Mouse (Mus musculus) brown adipose tissue, adult 24 weeks (tissue): ENCODE measurements around the gene Arl11. TPM values are rescaled to one million over a fixed set of nuclear protein-coding genes. Genes with fewer than 3 reads are reported as not detected.

ENCODE experiments used
- H3K27ac ChIP-seq: fragments of 200-500 bp; replicated peaks from 2 replicates; pipeline ENCODE4 v1.5.1; 2012; ENCODE audit warnings: low read depth, mild to moderate bottlenecking, low read length
- H3K4me1 ChIP-seq: fragments of 200-500 bp; 2 replicates; pipeline ENCODE4 v1.6.1; 2012; ENCODE audit warnings: low read length, mixed read lengths; ENCODE audit not compliant: control insufficient read depth, insufficient read depth, insufficient read length
- H3K4me3 ChIP-seq: fragments of 200-500 bp; 2 replicates; pipeline ENCODE4 v1.5.1; 2012; ENCODE audit warnings: low read depth, mild to moderate bottlenecking, low read length, moderate library complexity; ENCODE audit not compliant: insufficient read depth
- polyA plus RNA-seq: library from polyadenylated mRNA; stranded (reverse); fragments of >200 nt; gene quantifications from 2 replicates; pipeline ENCODE4 v1.2.4, GENCODE M21; 2012; ENCODE audit not compliant: missing spikeins, insufficient read depth, insufficient read length

Gene Arl11
- polyA plus RNA-seq, 1 experiment, result 0.91 TPM

DNA sequence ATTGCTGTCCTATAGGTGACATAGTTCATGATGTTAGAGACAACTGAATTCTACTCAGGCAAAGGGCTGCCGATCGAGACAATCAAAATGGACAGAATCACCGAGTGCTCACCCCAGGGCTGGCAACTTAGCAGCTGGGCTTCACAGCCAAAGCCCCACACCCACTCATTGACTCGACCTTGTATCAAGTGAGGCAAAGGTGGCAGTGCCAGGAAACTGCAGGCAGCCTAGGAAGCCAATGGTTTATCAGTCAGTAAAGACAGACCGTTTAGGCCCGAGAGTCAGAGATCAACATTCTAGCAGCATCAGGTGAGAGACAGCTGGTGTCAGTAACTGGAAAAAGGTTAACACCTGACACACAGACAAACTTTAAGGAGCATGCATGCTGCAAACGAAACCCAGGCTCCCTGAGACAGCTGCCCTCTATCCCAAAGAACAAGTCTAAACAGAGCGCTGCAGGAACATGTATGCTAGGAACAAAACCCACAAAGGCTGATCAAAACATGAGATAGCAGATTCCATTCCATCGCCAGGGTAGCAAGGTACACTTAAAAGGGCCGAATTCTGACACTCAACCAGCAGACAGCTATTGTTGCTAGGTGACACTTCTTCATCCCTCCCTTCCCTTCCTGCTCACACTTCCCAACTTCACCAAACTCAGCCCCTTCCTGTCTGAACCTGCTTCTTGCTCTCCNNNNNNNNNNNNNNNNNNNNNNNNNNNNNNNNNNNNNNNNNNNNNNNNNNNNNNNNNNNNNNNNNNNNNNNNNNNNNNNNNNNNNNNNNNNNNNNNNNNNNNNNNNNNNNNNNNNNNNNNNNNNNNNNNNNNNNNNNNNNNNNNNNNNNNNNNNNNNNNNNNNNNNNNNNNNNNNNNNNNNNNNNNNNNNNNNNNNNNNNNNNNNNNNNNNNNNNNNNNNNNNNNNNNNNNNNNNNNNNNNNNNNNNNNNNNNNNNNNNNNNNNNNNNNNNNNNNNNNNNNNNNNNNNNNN, 45.0 kb downstream of the Arl11 start:
- no peak overlapping the region for H3K4me3 ChIP-seq
- H3K27ac ChIP-seq, result no peak overlapping the region
- no peaks in the 10 kb centered on the region; the same call in 1 of the 2 replicates for H3K4me1 ChIP-seq

DNA sequence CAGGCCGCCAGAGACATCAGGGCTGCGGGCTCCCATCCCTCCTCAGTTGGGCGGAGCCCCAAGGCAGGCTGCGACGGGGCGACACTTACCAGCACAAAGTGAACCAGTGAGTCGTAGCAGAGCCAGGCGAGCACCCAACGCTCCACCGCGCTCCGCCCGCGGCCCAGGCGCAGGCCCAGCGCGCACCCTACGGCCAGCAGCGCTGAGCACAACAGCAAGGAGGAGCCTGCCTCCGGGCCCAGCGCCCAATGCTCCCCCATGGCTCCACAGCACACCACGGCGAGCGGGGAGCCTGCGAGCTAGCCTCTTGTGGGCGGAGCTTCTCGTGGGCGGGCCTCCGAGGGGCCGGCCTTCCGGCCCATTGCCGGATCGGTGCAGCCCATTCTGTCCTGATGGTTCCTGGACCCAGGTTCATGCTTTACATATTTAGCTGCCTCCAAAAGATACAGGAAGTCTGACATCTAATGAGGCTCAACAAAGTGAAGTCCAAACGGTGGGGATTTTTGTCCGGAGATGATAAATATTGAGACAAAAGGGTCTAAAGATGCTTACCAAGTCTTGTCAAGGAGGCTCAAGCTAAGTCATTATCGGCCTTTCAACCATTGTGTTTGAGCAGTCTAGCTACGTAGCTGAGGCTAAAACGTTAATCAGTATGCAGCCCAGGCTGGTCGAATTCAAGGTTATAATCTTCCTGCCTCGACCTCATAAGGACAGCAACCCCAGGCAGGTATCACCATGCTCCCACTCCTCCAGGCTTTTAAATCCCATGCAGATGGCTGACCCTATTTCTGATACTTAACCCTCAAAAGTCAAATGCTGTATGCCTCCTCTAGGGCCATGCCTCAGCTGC, 50.8 kb downstream of the Arl11 start, which contains the start of gene Ebpl:
Gene Ebpl, minus strand, starts transcription at position 309 of the 850 bp plus-strand sequence.
- Histone ChIP-seq H3K27ac (0 out of 2 replicates have a peak within 1 kb of the TSS, but pooled peaks have one; percentile 13), H3K4me3 (peak within 1 kb of the TSS; percentile 60), H3K4me1 (peaks cover 3% of the 10 kb centered on the region)

GRCm38 (mm10) chr14:61360981-61361511, 51.5 kb downstream of the Arl11 start:
- Histone ChIP-seq H3K27ac (no peak overlapping the region), H3K4me1 (peaks cover 3% of the 10 kb centered on the region), H3K4me3 (peak overlapping the region; percentile 60; the same call in 1 of the 2 replicates)

Other genes starting within 250 kb of the Arl11 start
- 0.79 and 1.3 TPM in 2 replicates for gene Sacs, start 171.3 kb upstream of the Arl11 start, polyA plus RNA-seq
- 1.0 and 2.8 TPM in 2 replicates for gene Sgcg, start 51.3 kb upstream of the Arl11 start, polyA plus RNA-seq
- gene Ebpl, start 50.7 kb downstream of the Arl11 start, polyA plus RNA-seq, result 2.9 and 4.3 TPM in 2 replicates
- gene Kpna3, start 130.1 kb downstream of the Arl11 start, polyA plus RNA-seq, result 20.5 and 23.6 TPM in 2 replicates
- gene Spryd7, start 247.1 kb downstream of the Arl11 start, polyA plus RNA-seq, result 30.2 and 30.7 TPM in 2 replicates